Mouse (Mus musculus) frontal cortex, postnatal 10 days (tissue): ENCODE data around the gene Ankrd36.
"Not testable (repeated sequence)": the region's sequence is repeated elsewhere in the genome, so short reads cannot be mapped to it uniquely, and the experiment has no call there.

Experiments used
- DNase-seq, 2 experiments: peaks; one replicate each; pipeline ENCODE4 v3.0.0; 2022; ENCODE audit warnings: low spot score in 2 of 2, mixed read lengths in 1 of 2

Ankrd36 gene

DNA sequence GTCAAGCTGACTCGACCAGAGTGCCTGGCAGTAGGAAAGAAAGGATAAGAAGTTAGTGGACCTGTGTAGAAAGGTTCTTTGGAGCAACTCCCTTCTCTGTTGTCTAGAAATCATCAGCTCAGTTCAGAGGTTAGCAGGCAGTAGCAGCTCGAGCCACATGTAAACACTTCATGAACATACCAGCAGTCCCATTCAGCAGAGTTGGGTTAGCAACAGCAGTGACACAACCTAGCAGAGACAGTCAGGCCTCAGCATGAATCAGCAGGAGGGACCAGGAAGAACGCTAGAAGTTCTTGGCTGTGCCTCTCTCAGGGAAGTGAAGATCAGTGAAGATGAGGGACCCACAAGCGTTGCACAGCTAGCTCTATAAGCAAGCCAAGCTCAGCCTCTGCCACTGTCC, 24.0 kb upstream of the Ankrd36 start:
- DNase-seq: no peak

GRCm38 (mm10) chr11:5546693-5547092, 22.8 kb upstream of the Ankrd36 start:
- no peak for DNase-seq

DNA sequence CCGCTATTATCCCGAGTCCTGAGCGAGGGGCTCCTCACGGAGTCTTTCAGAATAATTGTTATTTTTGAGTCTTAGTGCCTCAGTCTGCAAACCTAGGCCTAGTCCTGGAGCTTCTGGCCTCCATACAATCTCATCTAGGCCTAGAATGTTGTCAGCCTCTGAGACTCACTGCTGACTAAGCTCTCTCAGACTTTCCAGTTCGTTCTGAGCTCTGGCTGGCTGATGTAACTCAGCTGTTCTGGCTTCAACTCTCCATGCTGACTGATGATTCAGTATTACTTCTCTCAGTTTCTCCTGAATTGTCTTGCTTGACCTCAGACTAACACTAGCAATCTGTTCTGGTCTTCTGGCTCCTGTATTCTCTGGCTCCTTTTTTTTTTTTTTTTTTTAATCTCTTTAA, 18.1 kb upstream of the Ankrd36 start:
- no peak for DNase-seq

GRCm38 (mm10) chr11:5551931-5552330, 17.6 kb upstream of the Ankrd36 start:
- no peak for DNase-seq

GRCm38 (mm10) chr11:5560273-5560672, 9.2 kb upstream of the Ankrd36 start:
- DNase-seq: no peak

GRCm38 (mm10) chr11:5562625-5563268, 6.7 kb upstream of the Ankrd36 start:
- no peak for DNase-seq

DNA sequence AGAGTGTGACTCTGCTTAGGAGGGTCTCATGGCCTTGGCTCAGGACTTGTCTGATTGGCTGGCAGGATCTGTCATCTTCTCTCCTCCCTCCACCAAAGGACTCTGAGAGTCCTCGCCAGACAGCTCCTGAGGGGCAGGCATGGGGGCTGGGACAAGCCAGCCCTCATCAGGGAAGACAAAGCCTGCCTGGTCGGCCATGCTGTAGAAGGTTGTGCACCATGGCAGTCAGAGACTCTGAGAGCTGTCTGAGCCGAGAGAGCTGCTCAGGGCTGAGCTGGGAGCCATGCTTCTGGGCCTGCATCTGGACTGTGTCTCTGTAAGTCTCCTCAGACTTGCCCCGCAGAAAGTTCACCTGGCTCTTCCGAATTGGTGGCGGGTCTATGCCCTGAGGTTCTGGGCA, 5.6 kb upstream of the Ankrd36 start:
- no peak for DNase-seq

DNA sequence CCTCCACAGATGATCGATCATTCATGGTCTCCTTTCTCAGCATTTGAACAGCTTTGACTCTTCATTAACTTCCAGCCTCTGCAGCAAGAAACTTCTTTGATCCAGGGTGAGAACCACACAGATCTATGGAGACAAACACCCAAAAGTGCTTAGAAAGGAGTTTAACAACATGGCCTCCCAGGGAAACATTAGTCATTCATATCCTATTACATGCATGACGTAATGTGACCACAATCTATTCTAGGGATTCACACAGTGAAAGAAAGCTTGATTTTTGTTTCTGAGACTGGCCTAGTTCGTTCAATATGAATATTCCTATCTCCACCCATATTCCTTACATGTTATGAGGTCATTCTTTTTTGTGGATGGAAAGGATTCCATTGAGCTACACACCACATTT, 3.9 kb upstream of the Ankrd36 start:
- no peak for DNase-seq

- no peak for DNase-seq
Observed at GRCm38 (mm10) chr11:5566506-5566905, 3.0 kb upstream of the Ankrd36 start.

DNA sequence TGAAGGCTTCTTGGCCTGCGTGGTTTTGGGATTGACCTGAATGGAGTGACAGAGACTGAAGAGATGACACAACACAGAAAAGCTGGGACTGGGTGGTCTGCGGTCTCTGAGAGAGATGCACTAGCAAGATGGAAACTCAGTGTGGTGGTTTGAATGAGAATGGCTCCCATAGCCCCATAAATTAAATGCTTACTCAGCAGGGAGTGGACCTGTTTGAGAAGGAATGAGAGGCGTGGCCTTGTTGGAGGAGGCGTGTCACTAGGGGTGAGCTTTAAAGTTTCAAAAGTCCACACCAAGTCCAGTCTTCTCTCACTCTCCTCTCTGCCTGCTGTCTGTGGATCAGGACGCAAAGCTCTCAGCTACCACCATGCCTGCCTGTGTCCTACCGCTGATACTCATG, 1.8 kb upstream of the Ankrd36 start:
- DNase-seq: no peak

GRCm38 (mm10) chr11:5568082-5568481, 1.4 kb upstream of the Ankrd36 start:
- DNase-seq: no peak

GRCm38 (mm10) chr11:5571856-5572255, 2.4 kb downstream of the Ankrd36 start:
- no peak for DNase-seq

DNA sequence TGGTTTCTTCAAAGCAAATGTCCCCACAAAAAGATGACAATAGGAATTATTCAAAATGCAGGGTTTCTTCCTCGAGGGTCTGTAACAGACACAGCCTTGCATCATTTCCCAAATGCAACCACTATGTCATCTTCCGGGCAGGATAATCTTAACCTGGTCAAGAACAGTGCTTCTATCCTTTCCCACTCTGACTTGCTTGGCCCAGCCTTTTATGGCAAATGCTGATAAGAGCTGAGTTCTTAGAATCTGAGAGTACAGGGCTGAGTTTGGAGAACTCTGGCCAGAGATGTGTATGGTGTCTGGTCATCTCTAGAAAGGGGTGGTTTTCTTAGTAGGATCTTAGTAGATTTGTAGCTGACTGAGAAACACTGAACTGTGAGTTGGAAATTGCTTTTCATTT, 4.3 kb downstream of the Ankrd36 start:
- no peak for DNase-seq

DNA sequence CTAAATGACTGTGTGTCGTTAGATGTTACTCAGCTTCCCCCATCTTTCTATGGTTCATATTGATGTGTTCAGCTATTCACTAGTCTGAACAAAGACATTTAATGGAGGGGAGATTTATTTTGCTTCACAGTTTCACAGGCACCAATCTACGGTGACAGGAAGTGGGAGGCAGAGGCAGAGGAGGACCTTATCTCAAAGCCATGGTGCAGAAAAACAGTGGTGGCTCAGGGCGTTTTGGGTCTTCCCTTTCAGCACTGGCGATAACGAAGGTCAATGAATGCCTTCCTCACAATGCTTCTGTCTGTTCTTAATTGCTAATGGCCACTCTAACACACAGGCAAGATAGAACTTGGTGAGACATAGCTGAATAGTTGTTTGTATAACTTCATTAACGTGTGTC, 5.6 kb downstream of the Ankrd36 start:
- DNase-seq: no peak

DNA sequence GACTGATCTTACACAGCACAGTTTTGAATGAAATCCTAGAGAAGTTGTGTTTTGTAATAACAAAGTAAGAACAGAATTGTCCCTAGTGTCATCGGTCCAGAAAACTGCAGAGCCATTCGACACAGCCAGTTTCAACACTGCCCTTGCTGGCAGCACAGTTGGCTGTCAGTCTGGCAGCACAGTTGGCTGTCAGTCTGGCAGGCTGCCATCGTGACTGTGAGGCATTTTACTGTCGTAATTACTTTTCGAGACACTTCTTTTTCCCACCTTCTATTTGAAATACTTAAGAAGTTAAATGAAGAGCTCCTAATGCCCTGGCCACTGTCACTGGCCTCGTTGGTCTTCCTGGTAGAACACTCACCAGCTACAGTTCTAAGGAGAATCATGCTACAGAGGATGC, 22.9 kb downstream of the Ankrd36 start:
- peak in 1 of 2 experiments; percentile 20 for DNase-seq

GRCm38 (mm10) chr11:5595381-5595791, 25.9 kb downstream of the Ankrd36 start:
- DNase-seq: no peak

DNA sequence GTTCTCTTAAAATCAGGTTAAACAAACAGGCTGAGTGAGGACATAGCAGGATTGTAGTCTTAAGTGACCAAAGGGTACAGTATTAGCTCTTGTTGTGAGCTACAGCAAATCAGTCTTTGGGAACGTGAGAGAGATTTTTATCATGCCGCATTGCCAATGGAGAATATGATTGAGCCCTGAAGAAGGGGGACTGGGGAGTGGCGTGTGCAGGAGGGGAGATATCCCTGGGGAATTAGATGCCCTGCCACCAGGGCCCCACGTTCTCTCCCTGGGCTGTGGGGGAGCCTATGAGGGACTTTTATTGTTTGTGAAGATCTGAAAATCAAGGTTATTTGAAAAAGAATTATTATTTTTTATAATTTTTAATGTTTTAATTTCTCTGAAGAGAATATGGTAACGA, 26.3 kb downstream of the Ankrd36 start:
- DNase-seq: no peak

DNA sequence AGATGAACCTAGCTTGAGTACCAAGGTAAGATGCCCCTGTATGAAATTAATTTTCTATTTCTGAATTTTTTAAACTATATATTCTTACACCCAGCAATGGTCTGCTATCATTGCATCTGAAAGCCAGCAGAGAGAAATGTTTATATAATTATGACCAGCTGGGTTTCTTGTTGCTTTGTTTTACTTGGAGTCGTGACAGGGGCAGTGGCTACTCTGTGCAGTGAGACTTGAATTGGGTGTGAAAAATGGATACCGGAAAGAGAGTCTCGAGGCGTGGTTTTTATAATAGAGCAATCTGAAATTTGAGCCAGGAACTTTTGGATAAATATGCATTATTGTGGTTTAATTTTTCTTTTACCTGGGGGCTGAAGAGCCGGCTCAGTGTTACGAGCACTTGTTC, 27.3 kb downstream of the Ankrd36 start:
- no peak for DNase-seq

GRCm38 (mm10) chr11:5605421-5605820, 35.9 kb downstream of the Ankrd36 start:
- no peak for DNase-seq

DNA sequence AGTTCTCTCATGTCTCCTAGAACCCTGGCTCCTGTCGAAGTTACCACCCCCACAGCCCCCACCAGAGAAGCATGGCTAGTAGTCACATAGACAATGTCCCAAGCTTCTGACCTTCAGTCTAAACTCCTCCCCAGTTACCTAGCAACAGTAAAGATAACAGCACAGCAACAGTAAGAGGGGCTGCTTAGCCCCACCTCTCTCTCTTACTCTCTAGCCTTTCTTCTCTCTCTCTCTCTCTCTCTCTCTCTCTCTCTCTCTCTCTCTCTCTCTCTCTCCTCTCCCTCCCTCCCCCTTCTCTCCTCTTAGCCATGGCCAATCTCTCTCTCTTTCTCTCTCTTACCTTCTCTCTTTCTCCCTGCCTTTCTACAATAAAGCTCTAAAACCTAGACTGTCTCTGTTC, 42.4 kb downstream of the Ankrd36 start:
- not testable (repeated sequence) for DNase-seq

DNA sequence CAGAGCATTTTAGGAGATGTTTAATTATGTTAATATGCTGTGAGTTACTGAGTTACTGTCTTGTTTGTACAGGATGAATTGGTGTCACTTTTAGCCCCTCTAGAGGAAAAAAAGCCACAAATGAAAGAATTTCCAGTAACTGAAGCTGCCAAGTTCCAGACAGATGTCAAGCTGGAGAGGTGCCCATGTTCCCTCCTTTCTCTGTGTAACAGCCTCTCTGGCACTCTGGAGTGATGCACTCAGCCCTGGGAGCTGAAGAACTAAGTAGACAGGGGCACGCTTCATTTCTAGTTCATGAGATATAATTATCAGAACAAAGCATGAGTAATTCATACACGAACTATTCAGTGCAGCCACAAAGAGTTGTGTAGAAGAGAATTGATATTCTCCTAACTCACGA, 45.0 kb downstream of the Ankrd36 start:
- DNase-seq: no peak

DNA sequence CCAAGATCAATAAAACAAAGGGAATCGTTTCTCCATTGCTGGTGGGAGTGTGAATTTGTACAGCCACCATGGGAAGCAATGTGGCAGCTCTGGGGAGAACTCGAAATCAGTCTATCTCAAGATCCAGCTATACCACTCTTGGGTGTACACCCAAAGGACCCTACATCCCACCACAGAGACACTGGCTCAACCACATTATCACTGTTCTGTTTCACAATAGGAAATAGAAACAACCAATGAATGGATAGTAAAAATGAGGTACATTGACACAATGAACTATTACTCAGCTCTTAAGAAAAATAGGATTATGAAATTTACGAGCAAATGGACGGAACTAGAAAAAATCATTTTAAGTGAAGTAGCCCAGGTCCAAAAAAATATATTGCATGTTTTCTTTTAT, 55.6 kb downstream of the Ankrd36 start:
- DNase-seq: no peak

DNA sequence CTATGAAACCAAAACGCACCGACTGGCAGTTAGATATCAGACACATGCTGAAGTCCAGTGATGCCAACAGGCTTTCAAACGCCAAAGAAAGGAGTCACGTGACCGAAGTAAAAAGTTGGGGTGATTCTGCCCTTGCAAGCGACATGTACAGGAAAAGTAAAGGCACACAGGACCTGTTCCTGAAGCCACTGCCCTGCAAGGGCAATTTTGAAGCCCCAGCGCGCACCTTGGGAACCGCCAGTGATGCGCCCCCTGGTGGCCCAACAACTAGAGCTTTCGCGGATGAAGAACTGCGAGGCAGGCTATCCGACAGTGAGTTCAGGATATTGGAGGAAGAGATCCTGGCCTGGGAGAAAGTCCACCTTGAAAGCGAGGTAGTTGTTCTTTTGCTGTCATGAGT, 59.5 kb downstream of the Ankrd36 start:
- DNase-seq: peak in 1 of 2 experiments; percentile 42

DNA sequence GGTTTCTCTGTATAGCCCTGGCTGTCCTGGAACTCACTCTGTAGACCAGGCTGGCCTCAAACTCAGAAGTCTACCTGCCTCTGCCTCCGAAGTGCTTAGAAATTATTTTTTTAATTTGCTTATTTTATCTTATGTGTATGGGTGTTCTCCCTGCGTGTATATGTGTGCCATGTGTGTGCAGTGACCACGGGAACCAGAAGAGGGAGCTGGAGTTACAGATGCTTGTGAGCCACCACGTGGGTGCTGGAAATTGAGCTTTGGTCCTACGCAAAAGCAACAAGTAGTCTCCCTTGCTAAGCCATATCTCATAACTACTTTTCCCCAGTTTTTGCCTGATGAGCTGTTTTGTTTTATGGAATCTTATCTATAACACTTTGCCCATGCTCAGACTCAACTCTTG, 73.6 kb downstream of the Ankrd36 start:
- no peak for DNase-seq
